Mouse (Mus musculus) embryo, embryonic 9.5 days (tissue): ENCODE results near the gene Cobl.

Source experiments
- DNase-seq: peaks from one replicate; pipeline ENCODE4 v3.0.0-alpha.2; 2017; ENCODE audit errors: extremely low spot score

The Cobl gene

GRCm38 (mm10) chr11:12382991-12383390 is 81.8 kb downstream of the Cobl start:
- DNase-seq, result no peak

- no peak for DNase-seq
These were observed 83.7 kb downstream of the Cobl start for GRCm38 (mm10) chr11:12381096-12381495.

GRCm38 (mm10) chr11:12376628-12377027 is 88.1 kb downstream of the Cobl start:
- no peak for DNase-seq

- peak; percentile 72 for DNase-seq
These were observed 91.4 kb downstream of the Cobl start for GRCm38 (mm10) chr11:12373106-12374098.

GRCm38 (mm10) chr11:12370957-12371356 is 93.8 kb downstream of the Cobl start:
- DNase-seq, result no peak

- no peak for DNase-seq
These were observed 97.2 kb downstream of the Cobl start for GRCm38 (mm10) chr11:12367426-12368178.

GRCm38 (mm10) chr11:12359336-12360000 is 105.3 kb downstream of the Cobl start:
- peak; percentile 47 for DNase-seq

GRCm38 (mm10) chr11:12358602-12359001 is 106.2 kb downstream of the Cobl start:
- DNase-seq, result no peak

- DNase-seq, result no peak
These were observed 109.1 kb downstream of the Cobl start for GRCm38 (mm10) chr11:12355681-12356080.

GRCm38 (mm10) chr11:12350986-12351546 is 113.7 kb downstream of the Cobl start:
- DNase-seq, result no peak

GRCm38 (mm10) chr11:12350086-12350485 is 114.7 kb downstream of the Cobl start:
- no peak for DNase-seq

- no peak for DNase-seq
These were observed 118.3 kb downstream of the Cobl start for GRCm38 (mm10) chr11:12346486-12346885.

- no peak for DNase-seq
These were observed 121.1 kb downstream of the Cobl start for GRCm38 (mm10) chr11:12343686-12344085.

GRCm38 (mm10) chr11:12340697-12341096 is 124.1 kb downstream of the Cobl start:
- no peak for DNase-seq

GRCm38 (mm10) chr11:12336145-12336544 is 128.6 kb downstream of the Cobl start:
- DNase-seq, result no peak

GRCm38 (mm10) chr11:12331997-12332396 is 132.8 kb downstream of the Cobl start:
- DNase-seq, result no peak

- no peak for DNase-seq
These were observed 143.3 kb downstream of the Cobl start for GRCm38 (mm10) chr11:12321445-12321844.

GRCm38 (mm10) chr11:12319318-12319717 is 145.4 kb downstream of the Cobl start:
- no peak for DNase-seq

- DNase-seq, result no peak
These were observed 149.1 kb downstream of the Cobl start for GRCm38 (mm10) chr11:12315670-12316069.

GRCm38 (mm10) chr11:12314278-12315043 is 150.3 kb downstream of the Cobl start:
- DNase-seq, result no peak

GRCm38 (mm10) chr11:12311419-12311818 is 153.3 kb downstream of the Cobl start:
- no peak for DNase-seq
